Mouse (Mus musculus) heart, adult 2 months (tissue): ENCODE measurements around the gene Wnt5b. TPM values are rescaled to one million over a fixed set of nuclear protein-coding genes. Genes with fewer than 3 reads are reported as not detected.

Experiments
- DNase-seq, 2 experiments: peaks; one replicate each; pipeline ENCODE4 v3.0.0; 2021
- H3K27ac ChIP-seq: fragments of 200-600 bp; 2 replicates; pipeline ENCODE4 v1.8.1; 2022
- H3K27me3 ChIP-seq: fragments of 200-500 bp; 2 replicates; pipeline ENCODE4 v1.6.1; 2012; ENCODE audit warnings: mild to moderate bottlenecking, low read length, inconsistent platforms, mixed read lengths; ENCODE audit not compliant: control insufficient read depth, insufficient read depth
- H3K36me3 ChIP-seq: fragments of 200-500 bp; 2 replicates; pipeline ENCODE4 v1.6.1; 2012; ENCODE audit warnings: low read length, inconsistent platforms; ENCODE audit not compliant: control insufficient read depth, insufficient read depth
- H3K4me1 ChIP-seq: fragments of 200-500 bp; 2 replicates; pipeline ENCODE4 v1.6.1; 2011; ENCODE audit warnings: low read length; ENCODE audit not compliant: control insufficient read depth, insufficient read depth
- H3K4me3 ChIP-seq: fragments of 200-600 bp; 2 replicates; pipeline ENCODE4 v1.8.1; 2022
- H3K79me2 ChIP-seq: fragments of 200-500 bp; replicated peaks from 2 replicates; pipeline ENCODE4 v1.6.1; 2012; ENCODE audit warnings: mild to moderate bottlenecking, inconsistent platforms, low read length, moderate library complexity, mixed read lengths; ENCODE audit not compliant: control insufficient read depth, insufficient read depth
- H3K9ac ChIP-seq: fragments of 200-500 bp; 2 replicates; pipeline ENCODE4 v1.6.1; 2012; ENCODE audit warnings: low read depth, mild to moderate bottlenecking, control low read depth, inconsistent platforms, low read length, mixed read lengths
- CTCF ChIP-seq: fragments of 200-600 bp; IDR thresholded peaks from 2 replicates; pipeline ENCODE4 v1.8.1; 2022; ENCODE audit warnings: antibody characterized with exemption, mild to moderate bottlenecking, moderate library complexity
- EP300 ChIP-seq: fragments of 200-500 bp; IDR thresholded peaks from 2 replicates; pipeline ENCODE4 v1.6.1; 2011; ENCODE audit warnings: low read depth, low read length, control low read depth; ENCODE audit not compliant: insufficient read depth
- POLR2A ChIP-seq: fragments of 200-500 bp; IDR thresholded peaks from 2 replicates; pipeline ENCODE4 v1.6.1; 2011; ENCODE audit warnings: mild to moderate bottlenecking, low read depth, low read length, control low read depth; ENCODE audit not compliant: insufficient read depth
- WGBS: fragments of 180-500 bp; shearing (Covaris S2); methylation state at CpG from one replicate; pipeline ENCODE4 v1.1.7; 2018; 5-methylcytosine and 5-hydroxymethylcytosine counted together
- intact Hi-C: fragments of 180-260 bp; cut with DNase I; formaldehyde crosslinking; loops from one replicate; pipeline ENCODE4 v1.15.1; 2025
- polyA plus RNA-seq: library from polyadenylated mRNA; depleted of rRNA; stranded (reverse); fragments of >200 nt; gene quantifications from 2 replicates; pipeline ENCODE4 v1.2.3, GENCODE M21; 2012
- total RNA-seq, 2 experiments: library from RNA; stranded (reverse); gene quantifications; 2 replicates each; pipeline ENCODE4 v1.2.3; 2021

The Wnt5b gene
- total and polyA plus RNA-seq, 3 experiments = 2.4 to 3.0 (median 2.9) TPM

DNA sequence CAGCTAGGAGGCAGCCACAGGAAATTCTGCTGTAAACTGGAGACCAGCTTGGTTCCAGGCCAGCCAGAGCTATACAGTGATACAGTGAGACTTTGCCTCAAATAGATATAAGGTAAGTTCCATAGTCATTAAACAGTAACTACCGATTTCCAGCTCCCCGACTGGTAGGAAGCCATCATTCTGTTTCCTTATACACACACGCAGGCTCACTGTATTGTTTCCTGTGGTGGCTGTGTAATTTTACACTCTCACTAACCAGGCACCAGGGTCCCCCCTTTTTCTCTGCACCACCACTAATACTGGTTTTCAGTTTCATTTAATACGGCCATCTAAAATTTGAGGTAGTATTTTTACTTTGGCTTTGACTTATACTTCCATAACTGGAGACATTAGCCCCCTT, 70.2 kb downstream of the Wnt5b start:
- DNase-seq = no peak
- Histone ChIP-seq H3K36me3 (no peaks in the 10 kb centered on the region), H3K4me1 (peaks cover 2% of the 10 kb centered on the region; the same call in 1 of the 2 replicates), H3K9ac (no peak overlapping the region), H3K27me3 (no peaks in the 10 kb centered on the region), H3K27ac (no peak overlapping the region), H3K4me3 (no peak overlapping the region), H3K79me2 (no peaks in the 10 kb centered on the region)
- TF ChIP-seq CTCF = no peak
- TF ChIP-seq POLR2A = no peak
- no peak for TF ChIP-seq EP300
- 66% methylated on average over 4 of the region's 4 CpGs for WGBS
- intact Hi-C loops = no loop called here

DNA sequence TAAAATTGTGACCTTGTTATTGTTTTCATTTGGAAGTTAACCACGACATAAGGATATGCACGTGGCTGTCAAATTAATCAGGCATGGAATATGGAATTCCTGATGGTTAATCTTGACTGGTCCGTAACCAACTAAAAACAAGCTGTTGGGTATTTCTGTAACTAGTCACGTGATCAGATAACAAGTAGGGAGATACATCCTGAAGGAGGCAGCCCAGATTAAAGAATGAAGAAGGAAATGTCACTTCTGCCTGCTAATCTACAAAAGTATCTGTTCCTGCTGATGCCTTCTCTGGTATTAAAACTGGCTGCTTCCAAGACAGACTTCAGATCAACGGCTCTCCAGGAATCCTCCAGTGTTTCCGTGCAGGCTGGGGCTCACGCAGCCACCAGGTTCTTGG, 70.7 kb downstream of the Wnt5b start:
- no peaks in the 10 kb centered on the region for H3K27me3 ChIP-seq
- H3K9ac ChIP-seq = no peak overlapping the region
- no peak for TF ChIP-seq POLR2A
- TF ChIP-seq EP300 = no peak
- TF ChIP-seq CTCF = no peak
- intact Hi-C loops = no loop called here
- H3K79me2 ChIP-seq = no peaks in the 10 kb centered on the region
- 43% methylated on average over 7 of the region's 7 CpGs for WGBS
- DNase-seq = no peak
- H3K27ac ChIP-seq = no peak overlapping the region
- H3K4me3 ChIP-seq = no peak overlapping the region
- H3K36me3 ChIP-seq = no peaks in the 10 kb centered on the region
- peaks cover under 1% of the 10 kb centered on the region; the same call in 1 of the 2 replicates for H3K4me1 ChIP-seq

DNA sequence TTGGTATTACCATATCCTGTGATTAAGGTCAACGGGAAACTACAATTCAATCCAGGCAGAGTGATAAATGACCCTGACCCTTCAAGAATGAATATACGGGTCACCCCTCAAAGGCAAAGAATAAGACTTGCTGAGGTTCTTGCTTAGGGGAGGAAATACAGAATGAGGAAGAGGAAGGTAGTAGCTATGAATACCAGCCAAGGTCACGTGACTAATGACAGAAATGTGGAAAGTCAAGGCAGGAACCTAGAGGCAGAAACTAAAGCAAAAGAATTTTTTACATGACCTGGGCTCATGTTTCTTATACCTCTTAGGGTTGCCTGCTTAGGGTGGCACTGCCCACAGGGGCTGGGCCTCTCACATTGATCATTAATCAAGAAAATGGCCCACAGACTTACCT, 71.4 kb downstream of the Wnt5b start:
- Histone ChIP-seq H3K4me1 (peaks cover 2% of the 10 kb centered on the region; the same call in 1 of the 2 replicates), H3K4me3 (no peak overlapping the region), H3K27me3 (no peaks in the 10 kb centered on the region), H3K27ac (peak overlapping the region; percentile 2; the same call in 1 of the 2 replicates), H3K79me2 (no peaks in the 10 kb centered on the region), H3K9ac (no peak overlapping the region), H3K36me3 (no peaks in the 10 kb centered on the region)
- DNase-seq = no peak
- no peak for TF ChIP-seq POLR2A
- no peak for TF ChIP-seq EP300
- no peak for TF ChIP-seq CTCF
- WGBS = 66% methylated on average over 3 of the region's 3 CpGs
- intact Hi-C loops = no loop called here

DNA sequence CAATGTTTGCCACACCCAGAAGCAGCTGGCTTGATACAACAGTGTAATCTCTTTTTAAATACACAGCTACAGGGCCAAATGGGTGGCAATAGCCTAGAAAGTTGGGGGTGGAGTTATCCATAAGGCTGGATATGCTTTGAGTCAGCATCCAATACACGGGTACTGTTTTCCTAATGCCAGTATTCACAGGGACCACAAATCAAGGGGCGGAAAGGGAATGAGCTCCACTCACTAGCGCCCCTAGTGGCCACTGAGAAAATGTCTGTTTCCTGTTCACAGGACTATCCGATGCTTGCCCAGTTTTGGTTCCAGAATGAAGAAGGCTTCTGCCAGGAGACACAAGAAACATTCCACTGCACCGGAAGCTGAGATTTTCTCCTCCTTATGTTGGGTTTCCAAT, 72.0 kb downstream of the Wnt5b start:
- TF ChIP-seq POLR2A = no peak
- peak; percentile 95 for TF ChIP-seq CTCF
- no peak for TF ChIP-seq EP300
- no peaks in the 10 kb centered on the region for H3K36me3 ChIP-seq
- H3K79me2 ChIP-seq = no peaks in the 10 kb centered on the region
- H3K9ac ChIP-seq = no peak overlapping the region
- H3K4me3 ChIP-seq = no peak overlapping the region
- DNase-seq = peak; percentile 60 to 68
- H3K27ac ChIP-seq = no peak overlapping the region
- H3K4me1 ChIP-seq = peaks cover 4% of the 10 kb centered on the region
- intact Hi-C loops = no loop called here
- WGBS = 23% methylated on average over 5 of the region's 5 CpGs
- no peaks in the 10 kb centered on the region for H3K27me3 ChIP-seq

DNA sequence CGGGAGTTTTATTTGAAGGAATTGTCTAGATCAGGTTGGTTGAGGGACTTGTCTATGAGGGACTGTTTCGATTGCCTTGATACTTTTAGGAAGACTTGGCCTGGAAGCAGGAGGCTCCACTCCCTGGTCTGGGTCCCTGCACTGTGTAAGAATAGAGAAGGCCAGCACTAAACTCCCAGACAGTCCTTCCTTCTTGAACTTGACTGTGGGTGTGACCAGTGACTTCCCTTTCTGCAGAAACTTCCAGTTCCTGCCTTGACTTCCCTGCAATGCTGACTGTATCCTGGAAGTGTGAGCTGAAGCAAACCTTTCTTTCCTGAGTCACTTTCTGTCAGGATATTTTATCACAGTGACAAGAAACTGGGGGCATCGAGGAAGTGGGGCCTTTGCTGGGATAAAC, 73.4 kb downstream of the Wnt5b start:
- Histone ChIP-seq H3K4me1 (peaks cover 5% of the 10 kb centered on the region), H3K9ac (no peak overlapping the region), H3K36me3 (no peaks in the 10 kb centered on the region), H3K4me3 (no peak overlapping the region), H3K79me2 (no peaks in the 10 kb centered on the region), H3K27ac (no peak overlapping the region), H3K27me3 (no peaks in the 10 kb centered on the region)
- no peak for TF ChIP-seq EP300
- TF ChIP-seq CTCF = no peak
- TF ChIP-seq POLR2A = no peak
- intact Hi-C loops = no loop called here
- DNase-seq = no peak
- 64% methylated on average over 3 of the region's 3 CpGs for WGBS

DNA sequence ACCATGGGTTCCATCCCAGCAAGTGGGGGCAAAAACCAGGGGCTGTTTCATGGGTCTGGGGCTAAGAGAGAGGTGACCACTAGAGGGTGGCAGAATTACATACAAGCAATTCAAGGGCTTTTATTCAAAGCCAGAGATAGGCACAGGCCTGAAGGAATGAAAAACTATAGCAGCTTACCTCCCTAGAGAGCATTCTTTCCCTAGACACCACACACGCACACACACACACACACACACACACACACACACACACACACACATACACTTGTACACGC, 76.4 kb downstream of the Wnt5b start:
- intact Hi-C loops = no loop called here
- peak overlapping the region; percentile 60 for H3K27ac ChIP-seq
- no peaks in the 10 kb centered on the region for H3K79me2 ChIP-seq
- TF ChIP-seq EP300 (no peak), CTCF (peak; percentile 55), POLR2A (no peak)
- H3K27me3 ChIP-seq = no peaks in the 10 kb centered on the region
- WGBS = 46% methylated on average over 2 of the region's 2 CpGs
- no peak overlapping the region for H3K9ac ChIP-seq
- peaks cover 5% of the 10 kb centered on the region for H3K4me1 ChIP-seq
- no peaks in the 10 kb centered on the region for H3K36me3 ChIP-seq
- no peak for DNase-seq
- H3K4me3 ChIP-seq = no peak overlapping the region
